Mouse (Mus musculus): ENCODE results near the gene Kif17.

The Kif17 gene

GRCm38 (mm10) chr4:138250088-138250960, at the start of gene Kif17, which contains the start of gene Sh2d5:
Gene Kif17 (plus strand): TSS chr4:138250435.
Gene Sh2d5 (plus strand): TSS chr4:138250403.
- peak; percentile 65 for DNase-seq

GRCm38 (mm10) chr4:138200769-138201168, 49.5 kb upstream of the Kif17 start:
- DNase-seq: no peak

GRCm38 (mm10) chr4:138201696-138202095, 48.5 kb upstream of the Kif17 start:
- no peak for DNase-seq

GRCm38 (mm10) chr4:138210116-138210515, 40.1 kb upstream of the Kif17 start:
- no peak for DNase-seq

GRCm38 (mm10) chr4:138213861-138214260, 36.4 kb upstream of the Kif17 start:
- no peak for DNase-seq

GRCm38 (mm10) chr4:138215671-138216199, 34.5 kb upstream of the Kif17 start:
- DNase-seq: peak; percentile 12

DNA sequence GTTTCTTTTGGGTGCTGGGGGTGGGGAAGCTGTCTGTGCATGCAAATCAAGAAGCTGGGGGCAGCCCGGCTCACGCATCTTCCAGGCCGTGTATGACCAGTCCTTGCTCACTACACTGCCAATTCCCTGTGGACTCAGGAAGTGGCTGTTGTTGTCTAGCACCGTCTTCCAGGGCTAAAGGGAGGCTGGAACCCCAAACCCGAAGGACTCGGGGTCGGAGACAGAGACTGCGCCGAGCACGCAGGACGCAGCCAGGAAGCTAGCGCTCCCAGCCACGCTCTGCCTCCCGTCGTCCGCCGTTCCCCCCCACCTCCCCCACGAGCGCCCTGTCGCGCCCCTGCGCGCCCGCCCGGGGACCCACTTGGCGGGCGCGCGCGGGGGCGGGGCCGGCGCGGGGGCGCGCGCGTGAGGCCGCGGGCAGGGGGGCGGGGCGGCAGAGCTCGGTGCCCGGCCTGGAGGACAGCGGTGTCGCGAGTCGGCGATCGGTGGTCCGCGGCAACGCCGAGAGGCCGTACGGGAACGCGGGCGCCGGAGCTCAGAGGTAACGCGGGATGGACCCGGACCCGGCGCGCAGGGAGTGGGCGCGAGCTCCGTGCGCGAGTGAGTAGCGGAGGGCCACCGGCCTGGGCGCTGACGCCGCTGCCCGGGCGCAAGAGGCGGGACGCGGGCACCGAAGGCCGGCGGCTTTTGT, 33.9 kb upstream of the Kif17 start, which contains the start of gene Hp1bp3:
Gene Hp1bp3, plus strand, starts transcription at position 97 of the 691 bp plus-strand sequence.
- peak; percentile 79 for DNase-seq

- peak; percentile 99 for DNase-seq
Observed at GRCm38 (mm10) chr4:138216891-138217392, 33.3 kb upstream of the Kif17 start.

DNA sequence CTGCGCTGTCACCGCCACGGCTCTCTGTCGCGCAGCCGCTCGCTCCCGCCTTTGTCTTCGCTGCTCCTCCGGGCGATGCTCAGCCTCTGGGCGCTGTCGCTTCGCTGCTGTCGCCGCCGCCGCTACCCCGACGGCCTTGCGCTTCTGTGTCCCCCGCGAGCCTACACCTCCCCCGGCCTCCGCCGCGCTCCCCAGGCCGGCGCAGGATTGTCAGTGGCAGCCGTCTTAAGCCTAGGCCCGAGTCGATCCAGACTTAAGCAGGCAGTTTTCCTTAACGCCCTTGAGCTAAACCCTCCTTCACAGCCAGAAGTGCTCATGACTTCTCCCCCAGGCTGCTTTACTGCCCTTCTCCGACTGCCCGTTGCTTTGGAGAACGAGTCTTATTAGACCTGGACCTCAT, 32.8 kb upstream of the Kif17 start:
- DNase-seq: peak; percentile 30

GRCm38 (mm10) chr4:138217951-138218685, 32.1 kb upstream of the Kif17 start:
- DNase-seq: no peak

DNA sequence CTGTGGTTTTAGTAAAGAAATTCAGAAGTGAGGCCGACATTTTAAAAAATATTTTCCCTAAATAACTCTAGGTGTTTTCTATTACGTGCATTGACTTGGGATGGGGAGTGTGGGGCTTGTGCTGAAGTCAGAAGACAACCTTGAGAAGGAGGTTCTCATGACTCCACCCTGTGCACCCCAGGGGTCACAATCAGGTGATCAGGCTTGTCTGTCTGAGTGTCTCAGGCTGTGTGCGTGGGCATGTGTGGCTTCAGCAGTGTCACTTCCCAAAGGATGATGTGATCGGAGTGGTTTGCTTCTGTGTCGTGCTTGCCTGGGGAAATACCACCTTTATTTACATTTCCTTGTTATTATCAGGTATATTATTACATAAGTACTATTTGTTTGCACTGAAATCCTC, 30.9 kb upstream of the Kif17 start:
- DNase-seq: no peak

- DNase-seq: no peak
Observed at GRCm38 (mm10) chr4:138220761-138221160, 29.5 kb upstream of the Kif17 start.

- DNase-seq: no peak
Observed at GRCm38 (mm10) chr4:138221406-138221805, 28.8 kb upstream of the Kif17 start.

- no peak for DNase-seq
Observed at GRCm38 (mm10) chr4:138222396-138222795, 27.8 kb upstream of the Kif17 start.

GRCm38 (mm10) chr4:138223623-138224022, 26.6 kb upstream of the Kif17 start:
- no peak for DNase-seq

- DNase-seq: no peak
Observed at GRCm38 (mm10) chr4:138246756-138247665, 3.2 kb upstream of the Kif17 start.

DNA sequence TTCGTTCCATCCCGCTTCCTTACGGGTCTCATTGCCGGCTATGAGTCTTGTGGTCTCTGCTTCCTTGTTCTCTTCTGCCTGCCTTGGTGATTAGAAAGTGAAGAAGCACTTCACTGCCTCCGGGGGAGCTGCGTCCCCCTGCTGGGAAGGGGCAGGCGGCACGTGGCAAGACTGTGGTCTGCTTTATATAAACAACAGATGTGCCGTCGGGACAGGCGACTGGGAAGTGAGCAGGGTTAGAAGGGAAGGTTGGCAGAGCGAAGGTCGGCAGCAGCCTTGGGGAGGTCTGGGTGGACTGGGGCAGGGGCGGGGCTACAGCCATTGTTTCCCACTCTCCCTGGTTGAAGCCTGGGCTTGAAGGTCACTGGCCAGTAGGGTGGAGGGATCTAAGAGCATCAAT, 1.6 kb downstream of the Kif17 start:
- no peak for DNase-seq

- no peak for DNase-seq
Observed at GRCm38 (mm10) chr4:138252231-138252630, 2.0 kb downstream of the Kif17 start.

DNA sequence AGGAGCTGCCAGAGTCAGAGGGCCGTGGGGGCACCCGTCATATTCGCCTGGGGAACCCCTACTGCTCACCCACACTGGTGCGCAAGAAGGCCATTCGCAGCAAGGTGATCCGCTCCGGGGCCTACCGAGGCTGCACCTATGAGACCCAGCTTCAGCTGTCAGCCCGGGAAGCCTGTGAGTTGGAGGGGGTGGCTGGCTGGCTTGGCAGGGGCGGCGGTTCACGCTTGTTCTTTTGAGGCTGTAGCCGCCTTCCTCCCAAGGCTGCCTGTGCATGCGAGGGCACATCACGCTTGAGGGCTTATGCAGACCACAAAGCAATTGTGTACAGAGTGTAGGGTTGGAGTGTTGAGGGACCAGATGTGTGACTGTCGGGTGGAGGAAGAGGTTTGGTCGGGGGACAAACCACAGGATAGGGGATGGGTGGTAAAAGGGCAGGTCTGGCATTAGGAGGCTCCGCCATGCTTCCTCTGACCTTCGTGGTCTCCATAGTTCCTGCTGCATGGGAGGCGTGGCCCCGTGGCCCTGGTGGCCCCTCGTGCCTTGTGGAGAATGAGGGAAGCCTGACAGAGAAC, 7.0 kb downstream of the Kif17 start:
- no peak for DNase-seq

GRCm38 (mm10) chr4:138258663-138259062, 8.4 kb downstream of the Kif17 start:
- DNase-seq: no peak

DNA sequence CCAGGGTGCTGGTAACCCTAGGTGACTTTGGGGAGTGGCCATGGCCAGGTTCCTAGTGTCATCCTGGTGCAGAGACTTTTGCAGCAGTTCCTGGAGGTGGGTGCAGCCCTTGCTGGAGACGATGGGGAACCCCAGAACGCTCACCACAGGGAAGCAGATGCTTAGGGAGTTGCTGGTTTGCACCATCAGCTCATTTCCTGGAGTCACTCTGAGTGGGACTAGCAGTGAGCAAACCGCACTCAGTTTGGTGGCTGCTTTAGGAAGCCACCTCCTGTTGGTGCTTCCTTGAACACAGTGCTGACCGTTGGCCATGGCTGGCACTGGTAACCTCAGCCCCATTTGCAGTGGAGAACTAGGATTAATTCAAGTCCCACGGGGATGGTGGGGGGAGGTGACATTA, 9.2 kb downstream of the Kif17 start:
- no peak for DNase-seq
